Mouse (Mus musculus): ENCODE measurements around the gene Cdcp1.

DNA sequence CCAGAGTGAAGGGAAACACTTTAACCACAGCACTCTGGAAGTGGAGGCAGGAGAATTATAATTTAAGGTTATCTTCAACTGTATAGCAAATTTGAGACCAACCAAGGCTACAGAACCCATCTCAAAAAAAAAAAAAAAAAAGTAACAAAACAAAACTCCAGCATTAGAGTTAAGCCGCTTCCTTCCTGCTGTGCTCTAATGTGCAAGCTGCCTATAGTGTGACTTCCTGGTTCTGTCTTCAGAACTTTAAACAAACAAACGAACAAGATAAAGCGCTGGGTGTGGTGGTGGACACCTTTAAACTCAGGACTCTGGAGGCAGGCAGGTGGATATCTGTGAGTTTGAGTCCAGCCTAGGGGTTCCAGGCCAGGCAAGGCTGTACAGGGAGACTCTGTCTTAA is 63.8 kb downstream of the Cdcp1 start:
- TF ChIP-seq CTCF (IDR thresholded peaks at IDR 0.05; ENCODE audit: control insufficient read depth, insufficient read depth, insufficient replicate concordance, low read depth, low read length) = no peak
- TF ChIP-seq POLR2A (IDR thresholded peaks at IDR 0.05; ENCODE audit: control insufficient read depth, low read depth, low read length) = no peak

Measured in testis, adult 2 months (tissue).